Mouse (Mus musculus) embryo, embryonic 11.5 days (tissue): Measurements from ENCODE around the gene Gm266.

ENCODE experiments used
- DNase-seq: peaks from one replicate; pipeline ENCODE4 v3.0.0-alpha.2; 2012; ENCODE audit warnings: low read depth, low spot score

Gm266 gene

GRCm38 (mm10) chr12:111436640-111437039 lies 49.0 kb downstream of the Gm266 start:
- DNase-seq: no peak

GRCm38 (mm10) chr12:111436170-111436569 lies 49.5 kb downstream of the Gm266 start:
- no peak for DNase-seq

- DNase-seq: no peak
Measured at GRCm38 (mm10) chr12:111434745-111435327, 50.8 kb downstream of the Gm266 start.
